In the genomic region with DNA sequence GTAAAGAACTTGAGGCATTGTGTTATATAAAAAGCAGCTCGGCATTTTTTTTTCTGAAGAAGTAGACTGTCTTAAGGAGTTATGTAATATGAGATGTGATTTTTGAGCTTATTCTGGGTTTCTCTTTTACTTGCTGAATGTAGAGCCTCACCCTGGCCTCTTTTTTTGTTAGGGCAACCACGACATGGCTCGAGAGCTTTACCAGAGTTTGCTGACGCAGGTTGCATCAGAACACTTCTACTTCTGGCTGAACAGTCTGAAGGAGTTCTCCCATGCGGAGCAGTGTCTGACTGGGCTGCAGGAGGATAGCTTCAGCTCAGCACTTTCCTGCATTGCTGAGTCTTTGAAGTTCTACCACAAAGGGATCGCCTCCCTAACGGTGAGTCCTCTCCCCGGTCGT, we compare ENCODE assay signal across 21 mouse cellular contexts. TPM values are rescaled to one million over a fixed set of nuclear protein-coding genes. Genes with fewer than 3 reads are reported as not detected.
DNase-seq lines count a peak whose midpoint lies in the region; TF ChIP-seq lines count a peak whose summit lies in the region.
"Had no signal": no experiment of that assay in that cellular context is flagged by ENCODE, and none has a peak within 500 bp of the region (broad histone marks: within the 10 kb centered on the region; RNA-seq: fewer than 3 reads in every experiment).

No protein-coding gene starts in this region.

- DNase-seq in left cerebral cortex, adult 18-20 months (ENCODE audit: low spot score in 2 of 2), result peak; percentile 29 to 48
- no peak for DNase-seq in left cerebral cortex, postnatal 4 days
- DNase-seq in right cerebral cortex, adult 2 months (ENCODE audit: low spot score in 2 of 2), result peak; percentile 24 to 41
- no peak for DNase-seq in right cerebral cortex, postnatal 14 days
- peak; percentile 33 to 38 for DNase-seq in left cerebral cortex, postnatal 36 days (ENCODE audit: low spot score in 2 of 2)
- no peak for DNase-seq in gastrocnemius, adult 18-20 months (ENCODE audit: low spot score)
- no peak for DNase-seq in cerebellum, postnatal 10 days
- DNase-seq: adrenal gland, adult 8-10 months; cerebellum, adult 11-12 months; cerebellum, adult 9-10 months; cerebellum, postnatal 36 days; forebrain, postnatal 0 days; heart, adult 2 months; heart, postnatal 14 days had no signal

- 0 out of 2 replicates have a peak, but pooled peaks have one; percentile 22 for TF ChIP-seq POLR2A in cortical plate, adult 2 months (IDR thresholded peaks at IDR 0.05; ENCODE audit: extremely low read depth, insufficient read depth, low read length)

- peak overlapping the region; percentile 20 for H3K4me3 ChIP-seq in cortical plate, adult 2 months (ENCODE audit: insufficient read depth, low read length)
- H3K4me3 ChIP-seq: embryonic facial prominence, embryonic 10.5 days; forebrain, embryonic 13.5 days; heart, adult 2 months; heart, embryonic 15.5 days; hindbrain, embryonic 13.5 days had no signal

- intact Hi-C loops in left cerebral cortex, postnatal 4 days (cut with DNase I), result no loop called here
- intact Hi-C loops in left cerebral cortex, postnatal 36 days (cut with DNase I), result loop anchor here (5.0 kb wide), 1 partner anchor 111 kb away; no protein-coding TSS in a partner anchor

- peaks cover 1% of the 10 kb centered on the region; the same call in 1 of the 2 replicates for H3K4me1 ChIP-seq in cortical plate, adult 2 months (ENCODE audit: control insufficient read depth, insufficient read depth, low read length)
- H3K4me1 ChIP-seq: embryonic facial prominence, embryonic 10.5 days; forebrain, embryonic 13.5 days; heart, embryonic 15.5 days; hindbrain, embryonic 13.5 days had no signal

- no peak for TF ChIP-seq CTCF in cortical plate, adult 2 months (IDR thresholded peaks at IDR 0.05; ENCODE audit: extremely low read depth, insufficient read depth, low read length)

- H3K27ac ChIP-seq in cortical plate, adult 2 months (ENCODE audit: insufficient read depth, low read length), result peak overlapping the region; percentile 30; the same call in 1 of the 2 replicates
- H3K27ac ChIP-seq: embryonic facial prominence, embryonic 10.5 days; forebrain, embryonic 13.5 days; heart, adult 2 months; heart, embryonic 15.5 days; hindbrain, embryonic 13.5 days; hindbrain, postnatal 0 days had no signal

RNA-seq across cellular contexts. Expression of a gene that starts 36.2 kb away (rescaled TPM):
- total RNA-seq in left cerebral cortex, adult 18-20 months (2021), result 10 to 100 TPM; 28.0 to 33.2 TPM
- 10 to 100 TPM; 38.6 to 39.5 TPM for total RNA-seq in left cerebral cortex, postnatal 4 days (2021)
- 47.3 and 50.6 TPM in 2 replicates for polyA plus RNA-seq in cortical plate, adult 2 months (2012; rRNA removed)
- 10 to 100 TPM; 32.6 to 40.9 TPM for total RNA-seq in left cerebral cortex, postnatal 36 days (2021)
- total RNA-seq in gastrocnemius, adult 18-20 months (2021), result 1 to 10 TPM; 5.6 to 6.5 TPM

RNA-seq across cellular contexts. Expression of a gene that starts 36.3 kb away (rescaled TPM):
- 1 to 10 TPM; 8.3 to 8.8 TPM for total RNA-seq in left cerebral cortex, adult 18-20 months (2021)
- 1 to 10 TPM; 4.2 to 4.9 TPM for total RNA-seq in left cerebral cortex, postnatal 4 days (2021)
- polyA plus RNA-seq in cortical plate, adult 2 months (2012; rRNA removed), result 5.1 and 5.3 TPM in 2 replicates
- total RNA-seq in left cerebral cortex, postnatal 36 days (2021), result 1 to 10 TPM; 6.3 to 7.6 TPM
- under 1 TPM in 1 of 2 experiments, not detected in 1; 0.12 TPM for total RNA-seq in gastrocnemius, adult 18-20 months (2021)
- total RNA-seq: gastrocnemius, adult 8-10 months had no signal

Comparison
In these comparisons a context has a peak if more than half of its experiments do, and no peak if none do; other contexts are left out.
1. DNase-seq: peak in left cerebral cortex, adult 18-20 months (2 of 2), right cerebral cortex, adult 2 months (2 of 2) and left cerebral cortex, postnatal 36 days (2 of 2); none in left cerebral cortex, postnatal 4 days (single experiment), right cerebral cortex, postnatal 14 days (single experiment), gastrocnemius, adult 18-20 months (single experiment) and cerebellum, postnatal 10 days (0 of 2).
2. RNA of a gene that starts 36.3 kb away (total RNA-seq): 8.3 to 8.8 TPM in left cerebral cortex, adult 18-20 months, 6.3 to 7.6 TPM in left cerebral cortex, postnatal 36 days and 4.2 to 4.9 TPM in left cerebral cortex, postnatal 4 days; 0.12 TPM in gastrocnemius, adult 18-20 months; every median in the first group is over 4 times any median in the second.